Comparison of ENCODE assay signal across 16 mouse cellular contexts in the genomic region with DNA sequence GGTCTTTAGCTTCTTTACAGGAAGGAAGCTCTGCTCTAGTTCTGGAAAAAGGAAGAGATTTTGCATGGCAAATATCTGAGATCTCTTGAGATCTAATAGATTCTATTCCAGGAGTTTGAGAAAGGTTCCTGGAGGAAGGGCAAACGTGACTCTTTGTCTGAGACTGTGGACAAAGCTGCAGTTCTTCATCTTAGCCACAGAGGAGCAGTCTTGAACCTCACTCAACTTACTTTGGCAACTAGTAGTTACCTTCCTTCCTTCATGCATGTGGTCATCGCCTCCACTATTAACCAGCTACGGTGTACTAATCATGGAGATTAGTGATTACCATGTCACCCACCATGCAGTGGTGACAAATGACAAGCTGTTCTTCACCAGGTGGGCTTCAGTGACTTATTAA. TPM values are rescaled to one million over a fixed set of nuclear protein-coding genes. Genes with fewer than 3 reads are reported as not detected.
DNase-seq lines count a peak whose midpoint lies in the region; TF ChIP-seq lines count a peak whose summit lies in the region.
"Had no signal": no experiment of that assay in that cellular context is flagged by ENCODE, and none has a peak within 500 bp of the region (broad histone marks: within the 10 kb centered on the region; RNA-seq: fewer than 3 reads in every experiment).

No protein-coding gene starts in this region.

- 44% methylated on average over 3 of the region's 3 CpGs for WGBS in lung, adult 2 months

- TF ChIP-seq CTCF in lung, adult 2 months (IDR thresholded peaks at IDR 0.05; ENCODE audit: insufficient read depth, low read length) = peak; percentile 24; the same call in 1 of the 2 replicates

- H3K4me1 ChIP-seq in lung, adult 2 months (ENCODE audit: control insufficient read depth, insufficient read depth, low read length) = no peaks in the 10 kb centered on the region
- H3K4me1 ChIP-seq: hindbrain, embryonic 15.5 days had no signal

- TF ChIP-seq POLR2A in lung, adult 2 months (IDR thresholded peaks at IDR 0.05; ENCODE audit: borderline replicate concordance, extremely low read depth, low read depth, low read length) = no peak

- DNase-seq in heart, adult 11 months = peak; percentile 49
- no peak for DNase-seq in heart, postnatal 36 days
- no peak for DNase-seq in lung, adult 2 months
- no peak for DNase-seq in lung, postnatal 14 days
- peak; percentile 20 for DNase-seq in MN1 (ENCODE audit: low spot score)
- DNase-seq in lung, postnatal 36 days = peak; percentile 34
- DNase-seq in adrenal gland, postnatal 4 days (ENCODE audit: low spot score in 2 of 2) = no peak
- DNase-seq: adrenal gland, postnatal 10 days; cerebellum, postnatal 36 days; right cerebral cortex, postnatal 14 days; thymus, adult 18-20 months had no signal

- no peak overlapping the region for H3K4me3 ChIP-seq in lung, adult 2 months (replicated peaks; ENCODE audit: extremely low read depth, low read depth, low read length)
- H3K4me3 ChIP-seq: erythroblast, embryonic 14.5 days; hindbrain, embryonic 15.5 days; megakaryocyte, embryonic 14.5 days had no signal

- intact Hi-C loops in heart, postnatal 36 days (cut with DNase I) = loop anchor here (1.0 kb wide), 1 partner anchor 27 kb away; no protein-coding TSS in a partner anchor

RNA-seq across cellular contexts. Expression of a gene that starts 11.7 kb away (rescaled TPM):
- total RNA-seq in heart, postnatal 36 days (2021) = 1 to 10 TPM; 4.5 to 4.9 TPM
- 215 and 266 TPM in 2 replicates for polyA plus RNA-seq in lung, adult 2 months (2012; rRNA removed)
- total RNA-seq in adrenal gland, postnatal 4 days (2021) = 10 to 100 TPM; 29.3 to 33.9 TPM

RNA-seq across cellular contexts. Expression of a gene that starts 25.9 kb away (rescaled TPM):
- total RNA-seq in heart, postnatal 36 days (2021) = 10 to 100 TPM; 17.2 to 20.2 TPM
- 39.4 and 42.0 TPM in 2 replicates for polyA plus RNA-seq in lung, adult 2 months (2012; rRNA removed)
- total RNA-seq in adrenal gland, postnatal 4 days (2021) = 10 to 100 TPM; 52.3 TPM

RNA-seq across cellular contexts. Expression of a gene that starts 47.6 kb away (rescaled TPM):
- not detected for total RNA-seq in heart, postnatal 36 days (2021)
- polyA plus RNA-seq in lung, adult 2 months (2012; rRNA removed) = 0.08 and 0.10 TPM in 2 replicates
- total RNA-seq in adrenal gland, postnatal 4 days (2021) = under 1 TPM in 1 of 2 experiments, not detected in 1; 0.62 TPM
- total RNA-seq: adrenal gland, postnatal 10 days; liver, adult 2 months had no signal
- polyA plus RNA-seq: erythroblast, embryonic 14.5 days; kidney, embryonic 14.5 days; liver, adult 2 months had no signal

RNA-seq across cellular contexts. Expression of a gene that starts 52.6 kb away (rescaled TPM):
- 10 to 100 TPM; 26.2 to 26.6 TPM for total RNA-seq in heart, postnatal 36 days (2021)
- 96.9 and 109 TPM in 2 replicates for polyA plus RNA-seq in lung, adult 2 months (2012; rRNA removed)
- total RNA-seq in adrenal gland, postnatal 4 days (2021) = 10 to 100 TPM; 68.8 to 70.3 TPM

RNA-seq across cellular contexts. Expression of a gene that starts 52.8 kb away (rescaled TPM):
- 1 to 10 TPM; 2.1 TPM for total RNA-seq in heart, postnatal 36 days (2021)
- 7.5 and 9.4 TPM in 2 replicates for polyA plus RNA-seq in lung, adult 2 months (2012; rRNA removed)
- 1 to 10 TPM; 2.9 to 8.8 TPM for total RNA-seq in adrenal gland, postnatal 4 days (2021)

Comparison
In these comparisons a context has a peak if more than half of its experiments do, and no peak if none do; other contexts are left out.
1. DNase-seq: peak in heart, adult 11 months (single experiment), MN1 (single experiment) and lung, postnatal 36 days (single experiment); none in heart, postnatal 36 days (0 of 2), lung, adult 2 months (single experiment), lung, postnatal 14 days (single experiment) and adrenal gland, postnatal 4 days (0 of 2).
2. RNA of a gene that starts 11.7 kb away (total RNA-seq): 29.3 to 33.9 TPM in adrenal gland, postnatal 4 days; 4.5 to 4.9 TPM in heart, postnatal 36 days; every median in the first group is over 4 times any median in the second.